8 mouse cellular contexts compared by ENCODE assay signal in the genomic region with DNA sequence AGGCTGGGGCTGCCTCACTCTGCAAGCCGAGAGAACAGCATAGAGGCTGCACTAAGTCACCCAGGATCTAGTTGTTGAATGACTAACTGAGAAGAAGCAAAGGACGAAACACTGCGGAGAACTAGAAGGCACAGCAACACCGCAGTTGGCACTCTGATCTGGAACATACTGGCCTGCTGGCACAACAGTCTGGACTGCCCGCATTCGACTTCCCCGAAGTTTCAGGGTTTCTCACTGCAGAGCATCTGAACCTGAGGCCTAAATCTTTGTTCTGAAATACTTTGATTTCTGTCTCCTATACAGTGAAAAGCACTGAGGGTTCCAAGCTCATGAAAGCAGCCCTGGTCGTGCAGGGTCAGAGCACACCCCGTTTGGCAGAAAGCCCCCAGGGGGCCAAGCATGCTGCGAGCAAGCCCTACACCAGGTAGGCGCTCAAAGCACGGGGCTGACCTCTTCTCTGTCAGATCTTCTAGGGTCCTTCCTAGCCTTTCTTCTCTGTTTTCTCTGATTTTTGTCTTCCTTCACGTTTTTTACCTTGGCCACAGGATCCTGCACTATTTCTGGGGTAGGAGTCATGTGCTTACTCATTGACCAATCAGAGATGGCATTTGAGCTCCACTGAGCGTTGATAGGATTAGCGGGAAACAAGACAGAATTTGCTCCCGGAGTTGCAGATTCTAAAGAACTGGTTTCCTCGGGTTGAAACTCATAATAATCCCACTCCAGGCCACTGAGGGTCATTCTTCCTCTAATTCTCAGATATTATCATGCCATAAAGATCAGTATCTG. TPM values are rescaled to one million over a fixed set of nuclear protein-coding genes. Genes with fewer than 3 reads are reported as not detected.
DNase-seq lines count a peak whose midpoint lies in the region; ATAC-seq and TF ChIP-seq lines count a peak whose summit lies in the region.

No protein-coding gene starts in this region.

- no peak for TF ChIP-seq CTCF in midbrain, postnatal 0 days (IDR thresholded peaks at IDR 0.05)

- ATAC-seq in heart, embryonic 14.5 days (ENCODE audit: insufficient number of reproducible peaks, insufficient read depth, low FRiP score, low read depth): no peak
- ATAC-seq in common myeloid progenitor, adult 5-6 weeks (replicated peaks; ENCODE audit: low read depth, poor library complexity, severe bottlenecking): peak; percentile 79
- peak; percentile 72; the same call in 1 of the 2 replicates for ATAC-seq in hindbrain, embryonic 15.5 days (ENCODE audit: low FRiP score, low read depth)
- peak; percentile 68; the same call in 1 of the 2 replicates for ATAC-seq in midbrain, postnatal 0 days (ENCODE audit: low FRiP score)

- H3K4me3 ChIP-seq in heart, embryonic 14.5 days (ENCODE audit: control insufficient read depth in 1 of 2, insufficient read depth in 1 of 2, low read depth in 1 of 2, low read length in 2 of 2): peak overlapping the region; percentile 32 to 39
- H3K4me3 ChIP-seq in hindbrain, embryonic 15.5 days: peak overlapping the region; percentile 33
- H3K4me3 ChIP-seq in midbrain, postnatal 0 days (ENCODE audit: low read depth, low read length): peak overlapping the region; percentile 20

- H3K27ac ChIP-seq in heart, embryonic 14.5 days (replicated peaks in 1 of 2; ENCODE audit: control insufficient read depth in 1 of 2, insufficient read depth in 1 of 2, low read depth in 2 of 2, low read length in 2 of 2): no peak overlapping the region
- no peak overlapping the region for H3K27ac ChIP-seq in hindbrain, embryonic 15.5 days (replicated peaks)
- no peak overlapping the region for H3K27ac ChIP-seq in midbrain, postnatal 0 days (ENCODE audit: low read depth, low read length)

- H3K4me1 ChIP-seq in heart, embryonic 14.5 days (ENCODE audit: control insufficient read depth in 2 of 2, insufficient read depth in 2 of 2, low read length in 2 of 2): peaks cover 2 to 11% of the 10 kb centered on the region in 2 experiments; a peak in 2 of 4 replicates
- H3K4me1 ChIP-seq in hindbrain, embryonic 15.5 days (replicated peaks): peaks cover 7% of the 10 kb centered on the region
- H3K4me1 ChIP-seq in midbrain, postnatal 0 days (ENCODE audit: insufficient read depth, low read length): no peaks in the 10 kb centered on the region

- DNase-seq in heart, postnatal 14 days: no peak
- peak; percentile 43 for DNase-seq in midbrain, postnatal 0 days (ENCODE audit: low spot score)
- no peak for DNase-seq in left cerebral cortex, postnatal 36 days (ENCODE audit: low spot score in 2 of 2)
- DNase-seq in natural killer cell, adult 2 months (ENCODE audit: low spot score in 2 of 2): no peak
- no peak for DNase-seq in layer of hippocampus, adult 8-10 months (ENCODE audit: low spot score in 2 of 2)

- 39% methylated on average over 17 of the region's 17 CpGs for WGBS in heart, embryonic 14.5 days
- WGBS in hindbrain, embryonic 15.5 days: 49% methylated on average over 17 of the region's 17 CpGs
- 51% methylated on average over 17 of the region's 17 CpGs for WGBS in midbrain, postnatal 0 days

- intact Hi-C loops in heart, postnatal 14 days (cut with DNase I): no loop called here
- intact Hi-C loops in left cerebral cortex, postnatal 36 days (cut with DNase I): no loop called here

- H3K9ac ChIP-seq in heart, embryonic 14.5 days (ENCODE audit: low read length): peak overlapping the region; percentile 57
- H3K9ac ChIP-seq in hindbrain, embryonic 15.5 days: 0 out of 2 replicates have a peak overlapping the region, but pooled peaks have one; percentile 35
- no peak overlapping the region for H3K9ac ChIP-seq in midbrain, postnatal 0 days (replicated peaks; ENCODE audit: low read length, poor library complexity, severe bottlenecking)

- H3K36me3 ChIP-seq in heart, embryonic 14.5 days (ENCODE audit: control insufficient read depth, insufficient read depth, low read length): no peaks in the 10 kb centered on the region
- H3K36me3 ChIP-seq in hindbrain, embryonic 15.5 days: no peaks in the 10 kb centered on the region
- H3K36me3 ChIP-seq in midbrain, postnatal 0 days (ENCODE audit: insufficient read depth, low read length): no peaks in the 10 kb centered on the region

- H3K4me2 ChIP-seq in heart, embryonic 14.5 days (ENCODE audit: low read length): peak overlapping the region; percentile 66
- peak overlapping the region; percentile 62 for H3K4me2 ChIP-seq in hindbrain, embryonic 15.5 days
- H3K4me2 ChIP-seq in midbrain, postnatal 0 days (ENCODE audit: low read depth, low read length, poor library complexity, severe bottlenecking): peak overlapping the region; percentile 47

- H3K27me3 ChIP-seq in heart, embryonic 14.5 days (ENCODE audit: control insufficient read depth, insufficient read depth, low read length): no peaks in the 10 kb centered on the region
- no peaks in the 10 kb centered on the region for H3K27me3 ChIP-seq in hindbrain, embryonic 15.5 days
- H3K27me3 ChIP-seq in midbrain, postnatal 0 days (ENCODE audit: insufficient read depth, low read length): no peaks in the 10 kb centered on the region

- no peaks in the 10 kb centered on the region for H3K9me3 ChIP-seq in heart, embryonic 14.5 days (ENCODE audit: control insufficient read depth, low read length)
- H3K9me3 ChIP-seq in hindbrain, embryonic 15.5 days: no peaks in the 10 kb centered on the region
- H3K9me3 ChIP-seq in midbrain, postnatal 0 days (ENCODE audit: low read length): no peaks in the 10 kb centered on the region

RNA-seq across cellular contexts. Expression of gene Lyrm2, which starts 33.6 kb away (rescaled TPM):
- 137 and 144 TPM in 2 replicates for polyA plus RNA-seq in heart, embryonic 14.5 days (2014; fragmentation: Nextera tagmentation; extraction: Ambion mirVana)
- 10 to 100 TPM; 32.6 to 37.6 TPM for total RNA-seq in heart, postnatal 14 days (2021)
- 41.8 and 45.4 TPM in 2 replicates for total RNA-seq in common myeloid progenitor, adult 5-6 weeks (2017)
- 108 and 122 TPM in 2 replicates for polyA plus RNA-seq in hindbrain, embryonic 15.5 days (2015; fragmentation: Nextera tagmentation; extraction: Ambion mirVana)
- 27.3 and 82.4 TPM in 2 replicates for total RNA-seq in midbrain, postnatal 0 days (2014; rRNA removed)
- 115 and 117 TPM in 2 replicates for polyA plus RNA-seq in midbrain, postnatal 0 days (2015; fragmentation: Nextera tagmentation; extraction: Ambion mirVana)
- total RNA-seq in left cerebral cortex, postnatal 36 days (2021): 10 to 100 TPM; 33.5 to 34.3 TPM
- total RNA-seq in layer of hippocampus, adult 8-10 months (2022): 10 to 100 TPM; 34.9 to 41.7 (median 39.5) TPM
